Mouse (Mus musculus): ENCODE data around the gene Itpripl1. TPM values are rescaled to one million over a fixed set of nuclear protein-coding genes. Genes with fewer than 3 reads are reported as not detected.
"Not testable (repeated sequence)": the region's sequence is repeated elsewhere in the genome, so short reads cannot be mapped to it uniquely, and the experiment has no call there.

Itpripl1 gene
- polyA plus RNA-seq, 1 experiment from 2014 or later = 35.6 TPM

DNA sequence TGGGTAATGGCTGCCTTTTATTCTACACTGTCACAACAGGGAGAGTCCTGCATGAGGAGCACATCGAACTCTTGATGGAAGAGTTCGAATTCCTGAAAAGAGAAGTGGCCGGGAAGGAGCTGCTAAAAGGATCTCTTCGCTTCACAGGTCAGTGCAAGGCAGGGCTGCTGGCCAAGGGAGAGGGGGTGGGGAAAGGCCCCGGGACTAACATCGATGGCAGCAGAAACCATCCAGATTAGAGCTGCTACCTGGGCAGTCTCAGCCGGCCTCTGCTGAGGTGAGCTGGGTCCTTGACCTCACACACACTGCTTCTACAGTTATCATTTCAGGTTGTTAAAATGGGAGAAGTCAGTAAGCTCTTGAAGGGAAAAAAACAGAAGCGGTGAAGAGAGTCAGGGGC, 51.2 kb downstream of the Itpripl1 start:
- no peak for DNase-seq (ENCODE audit: low spot score)

DNA sequence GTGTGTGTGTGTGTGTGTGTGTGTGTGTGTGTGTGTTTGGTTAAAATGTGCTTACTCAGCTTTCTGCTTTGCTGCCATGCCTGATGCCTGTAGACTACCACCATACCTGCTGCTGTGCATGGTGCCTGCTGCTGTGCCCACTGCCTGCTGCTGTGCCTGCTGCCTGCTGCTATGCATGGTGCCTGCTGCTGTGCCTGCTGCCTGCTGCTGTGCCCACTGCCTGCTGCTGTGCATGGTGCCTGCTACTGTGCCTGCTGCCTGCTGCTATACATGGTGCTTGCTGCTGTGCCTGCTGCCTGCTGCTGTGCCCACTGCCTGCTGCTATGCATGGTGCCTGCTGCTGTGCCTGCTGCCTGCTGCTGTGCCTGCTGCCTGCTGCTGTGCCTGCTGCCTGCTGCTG, 53.1 kb downstream of the Itpripl1 start:
- not testable (repeated sequence) for DNase-seq (ENCODE audit: low spot score)

Other genes starting within 250 kb of the Itpripl1 start
- 86.8 and 89.5 TPM in 2 replicates for gene Sppl2a, start 210.2 kb downstream of the Itpripl1 start, polyA plus RNA-seq (2015; fragmentation: Nextera tagmentation; extraction: Ambion mirVana)
- gene Ap4e1, start 134.7 kb downstream of the Itpripl1 start, polyA plus RNA-seq (2015; fragmentation: Nextera tagmentation; extraction: Ambion mirVana) = 7.0 and 9.1 TPM in 2 replicates
- gene Blvra, start 72.8 kb downstream of the Itpripl1 start, polyA plus RNA-seq (2015; fragmentation: Nextera tagmentation; extraction: Ambion mirVana) = 68.9 and 69.1 TPM in 2 replicates
- 76.4 and 80.7 TPM in 2 replicates for gene Ncaph, start 9.5 kb downstream of the Itpripl1 start, polyA plus RNA-seq (2015; fragmentation: Nextera tagmentation; extraction: Ambion mirVana)
- 2.4 and 2.8 TPM in 2 replicates for gene 1810024B03Rik, start 64.8 kb upstream of the Itpripl1 start, polyA plus RNA-seq (2015; fragmentation: Nextera tagmentation; extraction: Ambion mirVana)
- gene Snrnp200, start 64.9 kb upstream of the Itpripl1 start, polyA plus RNA-seq (2015; fragmentation: Nextera tagmentation; extraction: Ambion mirVana) = 37.7 and 43.2 TPM in 2 replicates
- 86.2 and 91.2 TPM in 2 replicates for gene Ciao1, start 104.4 kb upstream of the Itpripl1 start, polyA plus RNA-seq (2015; fragmentation: Nextera tagmentation; extraction: Ambion mirVana)
- 30.7 and 34.2 TPM in 2 replicates for gene Tmem127, start 104.5 kb upstream of the Itpripl1 start, polyA plus RNA-seq (2015; fragmentation: Nextera tagmentation; extraction: Ambion mirVana)
- 56.7 and 61.8 TPM in 2 replicates for gene Stard7, start 126.8 kb upstream of the Itpripl1 start, polyA plus RNA-seq (2015; fragmentation: Nextera tagmentation; extraction: Ambion mirVana)
- 145 and 188 TPM in 2 replicates for gene Dusp2, start 192.7 kb upstream of the Itpripl1 start, polyA plus RNA-seq (2015; fragmentation: Nextera tagmentation; extraction: Ambion mirVana)
- 0.14 and 0.39 TPM in 2 replicates for gene Astl, start 195.2 kb upstream of the Itpripl1 start, polyA plus RNA-seq (2015; fragmentation: Nextera tagmentation; extraction: Ambion mirVana)
- 0.47 and 0.50 TPM in 2 replicates for gene Adra2b, start 219.8 kb upstream of the Itpripl1 start, polyA plus RNA-seq (2015; fragmentation: Nextera tagmentation; extraction: Ambion mirVana)